Mouse (Mus musculus): Measurements from ENCODE around the gene Mtfp1.

Mtfp1 gene

GRCm38 (mm10) chr11:4080219-4080618, 15.0 kb downstream of the Mtfp1 start:
- DNase-seq (ENCODE audit: low spot score), result no peak

- no peak for DNase-seq (ENCODE audit: low spot score)
These were observed 16.8 kb downstream of the Mtfp1 start for GRCm38 (mm10) chr11:4078267-4078933.

GRCm38 (mm10) chr11:4076633-4077032, 18.6 kb downstream of the Mtfp1 start:
- DNase-seq (ENCODE audit: low spot score), result no peak

GRCm38 (mm10) chr11:4069664-4070063, 25.6 kb downstream of the Mtfp1 start:
- no peak for DNase-seq (ENCODE audit: low spot score)

DNA sequence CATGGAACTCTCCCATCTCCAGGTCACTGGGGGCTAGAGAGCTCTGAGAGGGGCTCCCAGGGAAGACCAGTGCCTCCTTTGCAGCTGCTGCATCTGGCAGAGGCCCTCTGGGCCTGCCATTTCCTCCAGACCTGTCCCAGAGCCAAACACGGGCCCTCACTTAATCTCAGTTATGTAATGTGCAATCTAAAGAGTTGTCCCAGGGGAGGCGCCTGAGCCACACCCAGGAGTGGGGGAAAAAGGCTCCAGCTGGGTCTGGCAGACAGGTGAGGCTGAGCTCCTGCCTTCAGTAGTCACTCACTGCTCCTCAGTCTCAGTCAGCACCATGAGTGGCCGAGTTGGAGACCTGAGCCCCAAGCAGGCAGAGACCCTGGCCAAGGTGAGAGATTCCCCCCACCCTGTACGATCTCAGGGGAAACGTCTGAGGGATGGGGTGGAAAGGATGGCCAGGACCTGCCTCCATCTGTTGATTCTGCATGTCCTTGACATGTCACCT, 30.6 kb downstream of the Mtfp1 start, which contains the start of gene Sec14l3:
Gene Sec14l3 (plus strand): TSS at position 215 of the 496 bp plus-strand sequence.
- no peak for DNase-seq (ENCODE audit: low spot score)

- DNase-seq (ENCODE audit: low spot score), result no peak
These were observed 32.3 kb downstream of the Mtfp1 start for GRCm38 (mm10) chr11:4062981-4063380.

GRCm38 (mm10) chr11:4062523-4062922, 32.7 kb downstream of the Mtfp1 start:
- DNase-seq (ENCODE audit: low spot score), result no peak

DNA sequence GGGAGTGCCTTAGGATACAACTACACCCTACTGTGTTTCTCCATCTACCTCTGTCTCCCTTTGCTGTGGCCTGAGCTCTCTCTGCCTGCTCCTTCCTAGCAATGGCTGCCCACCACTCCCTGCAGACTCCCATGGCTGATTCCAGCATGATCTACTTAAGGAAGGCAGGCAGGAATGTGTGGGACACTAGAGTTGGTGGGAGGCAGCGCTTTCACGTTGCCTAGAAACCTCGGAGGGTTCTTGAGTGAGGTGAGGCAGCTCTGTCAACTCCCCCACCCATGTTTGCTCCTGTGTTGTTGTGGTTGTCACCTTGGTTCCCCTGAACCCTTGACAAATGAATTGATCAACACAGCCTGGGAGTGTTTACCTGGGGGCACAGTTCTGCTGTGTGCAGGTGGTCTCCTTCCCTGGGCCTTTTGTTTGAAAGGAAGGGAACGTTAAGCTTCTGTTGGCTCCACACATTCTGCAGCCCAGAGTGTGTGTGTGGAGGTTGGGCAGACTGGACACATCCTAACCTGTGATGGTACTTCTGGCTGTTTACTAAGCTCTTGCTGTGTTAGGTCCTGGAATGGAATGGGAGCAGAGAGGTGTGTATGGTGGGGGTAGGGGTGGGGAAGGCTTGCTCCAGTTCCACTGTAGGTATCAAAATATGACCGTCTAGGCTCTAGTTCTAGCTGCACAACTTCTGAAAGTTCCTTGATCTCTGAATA, 34.2 kb downstream of the Mtfp1 start:
- DNase-seq (ENCODE audit: low spot score), result no peak

DNA sequence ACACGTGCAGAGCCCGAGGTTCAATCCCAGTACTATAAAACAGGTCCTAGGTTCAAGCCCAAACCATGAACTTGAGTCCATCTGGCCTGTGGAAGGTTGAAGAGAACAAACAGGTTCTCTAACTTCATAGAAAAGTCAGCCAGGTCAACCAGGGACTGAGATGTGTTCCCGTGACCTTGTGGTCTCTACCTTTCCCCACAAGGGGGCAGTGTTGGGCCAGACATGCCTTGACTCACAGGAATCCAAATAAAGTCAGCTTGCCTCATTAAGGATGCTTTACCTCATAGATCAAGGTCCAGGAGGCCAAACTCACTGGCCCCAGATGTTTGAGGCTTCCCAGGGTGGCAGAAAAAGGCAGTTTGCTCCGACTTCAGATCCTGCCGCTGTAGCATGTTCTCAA, 41.7 kb downstream of the Mtfp1 start:
- DNase-seq (ENCODE audit: low spot score), result peak; percentile 64

DNA sequence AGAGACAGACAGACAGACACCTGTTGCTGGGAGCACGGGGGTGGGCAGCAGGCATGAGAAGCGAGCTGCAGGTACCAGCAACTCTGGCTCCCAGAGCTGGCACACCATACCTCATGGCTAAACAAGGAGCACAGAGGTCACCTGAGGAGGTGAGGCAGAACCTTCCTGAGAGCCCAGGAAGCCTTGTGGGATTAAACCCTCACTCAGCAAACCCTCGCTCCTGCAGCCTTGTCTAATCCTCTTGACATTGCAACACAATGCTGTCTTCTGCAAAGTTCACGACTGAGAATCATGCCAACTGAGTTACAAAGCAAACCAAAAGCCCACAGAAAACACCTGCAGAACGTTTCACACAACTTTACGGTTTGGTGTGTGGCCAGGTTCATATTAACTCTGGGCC, 46.8 kb downstream of the Mtfp1 start:
- DNase-seq (ENCODE audit: low spot score), result no peak

- DNase-seq (ENCODE audit: low spot score), result no peak
These were observed 47.5 kb downstream of the Mtfp1 start for GRCm38 (mm10) chr11:4047766-4048165.

- no peak for DNase-seq (ENCODE audit: low spot score)
These were observed 48.7 kb downstream of the Mtfp1 start for GRCm38 (mm10) chr11:4046526-4046925.

- no peak for DNase-seq (ENCODE audit: low spot score)
These were observed 52.2 kb downstream of the Mtfp1 start for GRCm38 (mm10) chr11:4043081-4043480.

Measured in layer of hippocampus, adult 9-10 months (tissue).